Mouse (Mus musculus) cerebellum, postnatal 25 days (tissue): Measurements from ENCODE around the gene Chpf.
A peak's percentile ranks its signal among the peaks of the same experiment; 100 is the strongest.

Experiments used
- DNase-seq, 2 experiments: peaks; one replicate each; pipeline ENCODE4 v3.0.0; 2021; ENCODE audit warnings: mixed read lengths in 2 of 2

The Chpf gene

GRCm38 (mm10) chr1:75458025-75458788, 20.9 kb downstream of the Chpf start:
- DNase-seq: peak; percentile 59

DNA sequence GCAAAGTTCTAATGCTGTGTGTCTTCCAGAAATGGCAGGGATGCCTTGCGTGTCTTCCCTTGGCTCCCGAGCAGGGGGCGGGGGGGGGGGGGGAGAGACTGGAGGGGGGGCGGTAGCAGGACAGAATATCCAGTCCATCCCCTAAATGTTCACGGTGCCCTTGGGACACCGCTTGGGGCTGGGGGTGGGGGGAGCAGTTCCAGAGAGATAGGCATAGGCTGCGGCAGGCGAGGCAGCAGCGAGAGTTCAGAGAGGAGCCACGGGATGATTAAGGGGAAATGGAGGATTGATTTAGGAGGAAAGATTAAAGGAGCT, 21.4 kb downstream of the Chpf start:
- DNase-seq: no peak

DNA sequence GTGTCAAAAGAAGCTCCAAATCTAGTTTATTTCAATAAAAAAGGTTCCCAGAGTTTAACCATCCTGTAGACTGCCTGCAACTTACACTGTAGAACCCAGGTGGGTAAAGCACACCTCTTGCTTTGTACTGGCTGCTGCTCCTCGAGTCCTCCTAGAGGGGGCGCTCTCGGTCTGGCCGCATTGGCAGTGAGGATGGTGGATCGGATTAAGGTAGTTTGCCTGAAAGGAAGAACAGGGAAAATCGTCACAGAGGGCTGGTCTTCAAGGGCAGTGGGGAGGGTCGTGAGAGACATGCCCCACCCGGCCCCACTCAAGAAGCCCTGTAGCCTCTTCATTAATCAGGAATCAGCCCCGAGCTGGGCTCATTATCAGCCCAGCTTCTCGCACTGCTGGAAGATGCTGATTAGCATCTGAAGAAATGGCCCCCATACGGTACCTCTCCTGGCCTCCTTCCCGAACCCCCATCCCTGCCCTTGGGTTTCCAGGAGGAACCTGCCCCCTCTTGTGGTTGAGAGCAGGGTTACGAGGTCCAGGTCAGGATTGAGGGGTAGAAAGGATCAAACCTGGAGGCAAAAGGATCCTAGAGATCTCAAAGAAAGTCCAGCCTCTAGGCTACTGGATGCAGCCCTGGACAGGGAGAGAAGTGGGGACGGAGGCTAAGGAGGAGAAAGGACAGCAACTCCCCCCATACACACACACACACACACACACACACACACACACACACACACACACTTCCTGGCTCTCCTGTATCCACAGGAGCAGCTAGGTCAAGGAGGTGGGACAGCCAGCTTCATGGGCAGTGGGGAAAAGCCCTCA, 22.2 kb downstream of the Chpf start:
- peak; percentile 44 to 57 for DNase-seq

GRCm38 (mm10) chr1:75455948-75456347, 23.2 kb downstream of the Chpf start:
- no peak for DNase-seq

- no peak for DNase-seq
Measured at GRCm38 (mm10) chr1:75455433-75455832, 23.7 kb downstream of the Chpf start.

GRCm38 (mm10) chr1:75451900-75452299, 27.2 kb downstream of the Chpf start:
- no peak for DNase-seq

GRCm38 (mm10) chr1:75450314-75451005, 28.6 kb downstream of the Chpf start, which contains the start of gene Asic4:
Asic4 (plus strand) TSS chr1:75450436.
- peak in 1 of 2 experiments; percentile 19 for DNase-seq

- DNase-seq: no peak
Measured at GRCm38 (mm10) chr1:75449377-75450135, 29.6 kb downstream of the Chpf start.

DNA sequence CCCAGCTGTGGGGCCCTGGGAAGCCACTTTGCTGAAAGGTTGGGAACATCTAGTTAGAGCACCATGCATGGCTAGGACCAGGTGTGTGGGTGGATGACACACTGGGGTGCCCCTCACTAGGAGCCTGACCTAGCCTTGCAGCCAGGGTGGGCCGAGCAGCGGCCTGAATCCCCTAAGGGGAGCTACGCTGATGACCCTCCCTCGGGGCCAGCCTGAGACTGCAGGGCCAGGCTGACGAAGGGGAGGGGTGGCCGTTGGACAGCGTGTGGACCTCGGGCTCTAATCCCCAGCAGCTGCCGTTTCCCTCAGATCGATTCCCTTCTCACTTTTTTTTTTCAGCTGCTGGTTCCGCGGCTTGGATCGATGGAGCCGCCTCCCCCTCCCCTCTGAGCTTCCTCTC, 30.2 kb downstream of the Chpf start:
- DNase-seq: no peak

DNA sequence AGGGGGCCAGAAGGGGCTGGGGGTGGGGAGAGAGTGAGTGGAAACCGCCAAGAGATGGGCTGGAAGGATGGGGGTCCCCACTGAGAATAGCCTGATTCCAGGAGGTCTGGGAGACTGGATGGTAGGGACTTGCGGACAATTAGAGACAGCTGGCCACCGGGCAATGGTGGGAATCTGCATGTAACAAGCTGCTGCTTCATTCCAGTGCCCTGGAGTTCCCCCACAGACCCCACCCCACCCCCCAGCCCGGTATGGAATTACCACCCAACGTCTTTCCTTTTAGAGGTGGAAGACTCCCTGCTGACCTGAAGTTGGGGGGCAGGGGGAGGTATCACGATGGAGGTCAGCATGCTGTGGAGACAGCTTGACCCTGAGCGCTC, 31.1 kb downstream of the Chpf start:
- no peak for DNase-seq

GRCm38 (mm10) chr1:75447265-75448051, 31.6 kb downstream of the Chpf start:
- DNase-seq: peak; percentile 26 to 41

GRCm38 (mm10) chr1:75446656-75447055, 32.5 kb downstream of the Chpf start:
- DNase-seq: peak in 1 of 2 experiments; percentile 39

GRCm38 (mm10) chr1:75445751-75446611, 33.1 kb downstream of the Chpf start:
- peak; percentile 91 to 94 for DNase-seq

DNA sequence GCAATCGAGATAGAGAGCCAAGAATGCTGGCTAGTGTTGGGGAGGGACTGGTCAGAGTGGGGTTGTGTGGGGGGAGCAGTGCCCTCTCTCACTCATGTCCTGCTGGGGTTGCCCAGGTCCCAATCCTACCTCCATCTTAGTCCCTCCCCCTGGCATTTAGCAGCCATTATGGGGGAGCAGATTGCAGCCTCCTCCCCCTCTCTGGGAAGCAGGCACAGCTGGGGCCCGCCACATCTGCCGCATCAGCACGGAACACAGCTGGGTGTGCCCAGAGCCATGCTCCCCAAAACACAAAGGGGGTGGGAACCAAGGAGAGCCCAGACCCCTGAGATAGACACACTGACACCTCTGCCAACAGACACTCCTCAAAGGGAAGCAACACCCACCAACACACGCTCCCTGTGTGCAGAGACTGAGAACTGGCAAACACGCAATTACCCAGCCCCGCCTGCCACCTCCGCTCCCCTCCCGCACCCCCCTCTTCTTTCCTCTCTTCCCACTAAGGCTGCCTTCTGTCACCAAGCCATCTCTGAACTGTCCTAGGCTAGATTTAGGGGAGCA, 33.9 kb downstream of the Chpf start:
- DNase-seq: peak in 1 of 2 experiments; percentile 68

DNA sequence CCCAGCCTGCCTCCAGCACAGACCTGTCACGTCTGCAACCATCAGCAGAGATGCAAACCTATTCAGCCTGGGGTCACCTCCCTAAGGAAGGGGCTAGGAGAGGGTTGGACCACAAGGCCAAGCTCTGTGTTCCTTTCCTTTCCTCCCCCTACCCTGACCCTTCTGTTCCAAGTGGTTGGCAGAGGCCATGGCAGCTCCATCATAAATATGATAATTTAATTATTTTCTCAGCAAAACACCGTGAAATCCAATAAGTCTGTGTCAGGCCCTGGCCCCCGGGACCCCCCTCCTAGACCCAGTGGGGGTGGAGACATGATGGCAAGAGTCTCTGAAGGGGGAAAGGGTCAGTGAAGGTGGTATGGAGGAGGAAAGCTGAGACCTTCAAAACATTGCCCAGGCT, 34.9 kb downstream of the Chpf start:
- peak; percentile 45 to 54 for DNase-seq

DNA sequence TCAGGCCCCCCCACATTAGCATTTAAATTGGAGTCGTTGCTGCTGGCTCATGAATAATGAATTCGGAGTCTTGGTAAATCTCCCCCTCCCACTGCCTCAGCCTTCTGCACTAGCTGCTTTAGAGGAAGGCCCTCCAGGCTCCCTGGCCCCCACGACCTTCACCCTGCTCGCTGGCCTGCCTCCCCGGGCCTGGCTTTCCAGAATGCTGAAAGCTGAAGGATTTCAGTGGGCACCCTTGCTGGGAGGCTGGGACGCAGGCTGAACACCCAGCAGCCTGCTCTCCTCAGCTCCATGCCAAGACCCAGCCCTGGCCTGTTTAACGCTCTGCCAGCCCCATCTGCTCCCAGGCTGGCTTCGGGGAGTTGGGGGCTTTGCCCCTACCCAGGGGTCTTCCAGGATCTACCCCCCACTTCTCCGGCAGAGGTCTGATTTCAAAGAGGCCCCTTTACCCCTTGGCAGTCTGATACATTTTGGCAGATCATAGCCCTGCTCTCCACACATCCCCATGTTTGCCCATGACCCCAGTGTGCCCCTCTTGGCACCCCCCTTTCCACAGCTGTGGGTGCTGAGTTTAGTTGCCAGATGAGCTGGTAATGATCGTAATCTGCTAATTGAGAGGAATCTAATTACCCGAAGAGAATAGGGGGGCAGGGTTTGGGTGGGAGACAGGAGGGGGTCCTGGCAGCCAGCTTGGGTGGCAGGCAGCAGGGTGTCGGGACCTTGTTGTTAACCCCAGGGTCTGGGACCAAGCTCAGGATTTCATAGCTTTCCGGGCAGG, 35.7 kb downstream of the Chpf start:
- peak; percentile 78 to 82 for DNase-seq

DNA sequence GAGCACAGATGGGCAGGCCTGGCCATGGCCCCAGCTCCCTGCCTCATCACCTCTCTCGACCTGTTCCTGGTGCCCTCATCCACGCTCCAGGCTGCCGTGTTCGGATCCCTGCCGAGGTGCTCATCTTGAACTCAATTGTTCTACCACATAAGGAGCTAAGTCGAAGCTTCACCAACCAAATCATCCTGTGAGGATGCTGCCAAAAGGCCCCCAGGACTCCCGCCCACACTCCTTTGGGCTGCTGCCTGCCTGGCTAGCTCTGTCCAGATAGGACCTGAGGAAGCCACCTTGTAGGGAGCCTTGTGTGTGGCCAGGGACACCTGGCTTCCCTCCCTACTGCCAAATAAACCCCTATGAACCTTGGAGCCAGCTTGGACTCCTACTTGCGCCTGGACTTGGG, 36.3 kb downstream of the Chpf start:
- peak; percentile 89 to 92 for DNase-seq

GRCm38 (mm10) chr1:75442171-75442570, 36.9 kb downstream of the Chpf start:
- peak; percentile 75 to 77 for DNase-seq

GRCm38 (mm10) chr1:75441471-75441996, 37.6 kb downstream of the Chpf start:
- peak in 1 of 2 experiments; percentile 53 for DNase-seq
